Mouse (Mus musculus) lung, postnatal 36 days (tissue): ENCODE measurements around the gene Olfm1.
A peak's percentile ranks its signal among the peaks of the same experiment; 100 is the strongest.

Experiments used
- DNase-seq: peaks from one replicate; pipeline ENCODE4 v3.0.0; 2022; ENCODE audit warnings: mixed read lengths

The Olfm1 gene

DNA sequence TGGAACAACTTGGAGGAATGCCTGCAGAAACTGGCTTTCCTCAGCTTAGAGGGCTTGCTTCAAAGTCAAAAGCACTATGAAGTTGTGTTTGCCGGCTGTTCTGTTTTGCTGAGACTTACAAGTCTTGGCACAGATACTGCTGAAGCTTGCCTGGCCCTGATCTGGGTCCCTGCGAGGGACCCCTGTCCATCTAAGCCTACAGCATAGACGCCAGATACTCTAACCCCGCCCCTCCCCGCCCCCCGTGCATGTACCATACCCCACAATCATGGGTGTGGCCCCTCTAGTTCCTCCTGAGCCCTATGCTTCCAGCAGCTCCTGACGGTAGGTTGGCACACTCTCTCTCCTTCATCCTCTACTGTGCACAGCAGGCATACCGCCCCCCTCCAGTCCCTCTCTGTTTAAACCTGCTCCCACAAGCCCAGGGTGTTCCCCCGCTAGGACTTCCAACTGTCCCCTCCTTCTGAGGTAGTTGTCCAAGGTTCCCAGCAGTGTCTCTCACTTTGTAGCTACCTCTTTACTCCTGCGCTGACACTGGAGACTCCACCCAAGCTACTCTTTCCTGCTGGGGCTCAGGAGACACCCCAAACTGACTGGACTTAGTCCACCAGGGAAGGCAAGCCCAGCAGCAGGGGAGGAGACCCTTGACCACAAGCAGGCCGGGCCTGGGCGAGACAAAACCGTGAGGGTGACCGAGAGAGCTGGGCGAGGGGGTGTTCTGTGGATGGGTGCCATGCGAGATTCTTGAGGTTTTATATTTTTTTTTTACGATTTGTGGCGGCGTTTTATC lies 12.1 kb downstream of the Olfm1 start:
- DNase-seq: no peak

DNA sequence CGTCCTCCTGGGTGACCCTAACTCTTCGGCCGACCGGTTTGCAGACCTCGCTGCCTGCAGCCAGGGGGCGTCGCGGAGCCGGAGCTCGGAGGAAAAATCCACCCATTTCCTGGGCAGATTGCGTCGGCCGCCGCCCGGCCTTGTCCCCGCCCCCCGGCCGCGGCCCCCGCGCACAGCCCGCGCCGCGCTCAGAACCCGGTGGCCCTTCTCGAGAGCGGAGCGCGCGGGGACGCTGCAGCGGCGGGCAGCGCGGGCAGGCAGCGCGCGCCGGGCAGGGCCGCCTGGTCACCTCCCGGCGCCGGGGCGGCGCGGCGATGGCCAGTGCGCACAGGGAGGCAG lies 12.6 kb downstream of the Olfm1 start:
- peak; percentile 83 for DNase-seq

DNA sequence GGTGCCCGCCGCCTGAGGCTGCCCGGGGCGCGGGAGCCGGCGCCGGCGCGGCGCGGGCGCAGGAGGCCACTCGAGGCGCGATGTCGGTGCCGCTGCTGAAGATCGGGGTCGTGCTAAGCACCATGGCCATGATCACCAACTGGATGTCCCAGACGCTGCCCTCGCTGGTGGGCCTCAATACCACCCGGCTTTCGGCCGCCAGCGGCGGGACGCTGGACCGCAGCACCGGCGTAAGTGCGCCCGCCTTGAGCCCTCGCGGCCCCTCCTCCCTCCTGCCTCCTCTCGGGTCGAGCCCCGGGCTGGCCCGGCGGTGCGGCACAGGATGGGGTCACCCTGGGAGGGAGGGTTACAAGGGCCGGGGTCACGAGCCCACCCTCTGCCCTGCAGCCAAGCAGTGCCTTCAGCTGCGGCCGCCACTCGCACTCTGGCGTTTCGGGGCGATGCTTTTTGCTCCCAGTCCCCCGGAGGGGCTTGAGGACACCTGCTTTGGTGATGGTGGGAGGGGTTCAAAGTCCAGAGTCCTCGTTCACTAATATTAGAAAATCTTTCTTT lies 13.2 kb downstream of the Olfm1 start:
- DNase-seq: no peak

DNA sequence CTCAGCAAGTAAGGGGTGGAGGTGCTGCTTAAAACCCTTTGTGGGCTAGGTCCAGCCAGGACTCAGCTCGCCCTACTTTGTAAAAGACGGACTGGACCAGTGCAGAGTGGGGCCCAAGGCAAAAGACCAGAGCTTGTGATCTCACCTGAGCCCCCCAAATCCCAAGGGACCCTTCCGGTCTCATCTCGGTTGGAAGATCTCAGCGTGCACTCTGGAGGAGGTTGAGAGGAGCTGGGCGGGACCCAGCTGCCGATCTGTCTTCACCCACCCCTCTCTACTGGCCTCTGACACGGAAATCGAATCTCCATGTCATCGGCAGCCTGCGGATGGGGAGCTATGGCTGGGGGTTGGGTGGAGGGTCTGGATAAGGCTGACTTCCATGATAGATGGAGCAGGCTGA lies 13.7 kb downstream of the Olfm1 start:
- no peak for DNase-seq

DNA sequence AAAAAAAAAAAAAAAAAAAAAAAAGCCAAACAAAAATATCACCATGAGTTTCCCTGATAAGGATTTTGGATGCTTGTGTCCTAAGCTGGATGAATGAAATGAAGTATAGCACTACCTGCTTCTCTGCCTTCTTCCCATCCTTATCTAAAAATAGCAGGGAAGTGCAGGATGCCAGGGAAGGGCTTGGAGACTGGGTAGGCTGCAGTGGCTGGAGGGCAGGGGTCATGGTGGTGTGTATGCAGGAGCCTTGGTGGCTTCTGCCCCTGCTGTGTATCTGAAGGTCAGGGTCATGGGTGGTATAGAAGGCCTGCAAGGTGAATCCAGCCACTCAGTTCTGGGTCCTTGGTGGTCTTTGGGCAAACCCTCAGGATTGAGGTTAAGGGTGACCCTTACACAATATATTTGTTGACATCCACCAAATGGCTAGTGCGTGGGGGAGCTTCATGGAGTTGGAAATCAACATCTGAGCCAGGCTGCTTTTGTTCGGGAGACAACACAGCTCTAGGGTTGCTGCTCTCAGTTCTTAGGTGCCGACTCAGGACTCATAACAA lies 14.5 kb downstream of the Olfm1 start:
- DNase-seq: no peak

DNA sequence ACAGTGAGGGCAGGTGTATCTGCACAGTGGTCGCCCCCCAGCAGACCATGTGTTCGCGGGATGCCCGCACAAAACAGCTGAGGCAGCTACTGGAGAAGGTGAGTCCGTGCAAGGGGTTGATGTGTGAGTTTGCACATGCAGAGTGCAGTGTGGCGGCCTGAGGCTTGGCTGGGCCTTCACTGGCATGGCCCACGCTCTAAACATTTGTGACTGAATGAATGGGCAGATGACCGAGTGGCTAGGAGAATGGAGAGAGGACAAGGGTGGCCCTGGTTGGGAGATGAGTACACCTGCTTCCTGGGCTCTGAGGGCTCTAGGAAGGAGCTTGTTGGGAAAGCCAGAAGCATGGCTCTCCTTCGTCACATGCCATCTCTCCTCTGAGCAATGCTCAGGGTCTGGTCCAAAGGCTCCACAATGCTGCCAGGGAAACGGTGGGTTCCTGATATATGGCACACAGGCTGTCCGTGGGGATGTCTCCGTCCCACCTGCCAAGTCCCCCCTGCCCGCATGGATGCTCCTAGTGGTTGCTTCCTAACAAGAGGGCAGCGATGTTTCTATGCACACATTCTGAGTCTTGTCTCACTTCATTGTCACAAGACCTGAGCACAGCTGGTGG lies 15.4 kb downstream of the Olfm1 start:
- no peak for DNase-seq

DNA sequence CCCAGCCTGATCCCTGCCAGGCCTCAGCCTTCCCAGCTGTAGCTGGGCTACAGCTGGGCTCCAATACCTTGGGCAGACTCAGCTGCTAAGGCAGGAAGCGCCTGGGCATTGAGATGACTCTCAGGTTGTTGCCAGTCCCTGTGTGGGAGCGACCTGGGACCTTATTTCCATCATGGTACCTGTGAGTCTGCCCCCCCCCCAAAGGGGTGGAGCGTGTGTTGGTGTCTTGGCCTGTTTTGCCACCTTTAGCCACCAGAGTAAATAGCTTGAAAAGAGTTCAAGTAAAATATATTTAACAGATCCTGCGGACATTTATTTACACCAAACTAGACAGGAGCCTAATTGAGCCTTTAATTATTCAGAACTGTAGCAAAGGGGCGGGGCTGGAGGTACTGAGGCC lies 16.4 kb downstream of the Olfm1 start:
- DNase-seq: no peak

DNA sequence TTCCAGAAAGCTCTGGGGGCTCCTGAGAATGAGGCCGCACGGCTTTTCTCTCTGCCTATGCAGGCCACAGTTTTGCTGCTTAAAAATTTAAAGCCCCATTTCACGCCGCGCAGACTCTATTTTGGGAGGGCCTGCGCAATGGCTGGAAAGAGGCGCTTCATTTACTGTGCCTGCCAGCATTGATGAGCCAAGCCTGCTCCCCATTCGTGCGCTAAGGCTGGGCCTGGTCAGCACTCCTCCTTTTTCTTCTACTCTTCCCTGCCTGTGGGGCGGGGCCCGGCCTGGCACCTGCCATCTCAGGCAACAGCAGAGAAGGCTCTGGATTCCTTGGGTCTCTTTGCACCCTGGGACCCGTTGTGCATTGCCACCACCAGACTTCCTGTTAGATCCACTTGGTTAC lies 16.9 kb downstream of the Olfm1 start:
- DNase-seq: no peak

DNA sequence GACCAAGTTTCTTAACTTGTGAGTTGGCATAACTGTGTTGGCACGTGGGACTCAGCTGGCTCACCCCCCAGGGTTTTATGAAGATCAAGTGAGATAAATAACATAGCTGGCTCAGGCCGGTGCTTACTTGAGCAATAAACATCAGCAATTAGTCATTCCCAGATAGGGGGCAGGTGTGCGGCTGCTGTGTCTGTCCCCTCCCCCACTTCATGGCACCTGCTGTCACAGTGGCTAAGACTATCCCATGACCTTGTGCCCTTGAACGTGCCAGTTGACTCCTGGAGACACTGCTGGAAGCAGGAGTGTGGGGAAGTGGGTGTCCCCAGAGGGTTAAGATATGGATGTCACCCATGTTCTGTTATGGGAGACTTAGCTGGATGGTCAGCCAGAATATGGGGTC lies 17.5 kb downstream of the Olfm1 start:
- no peak for DNase-seq

DNA sequence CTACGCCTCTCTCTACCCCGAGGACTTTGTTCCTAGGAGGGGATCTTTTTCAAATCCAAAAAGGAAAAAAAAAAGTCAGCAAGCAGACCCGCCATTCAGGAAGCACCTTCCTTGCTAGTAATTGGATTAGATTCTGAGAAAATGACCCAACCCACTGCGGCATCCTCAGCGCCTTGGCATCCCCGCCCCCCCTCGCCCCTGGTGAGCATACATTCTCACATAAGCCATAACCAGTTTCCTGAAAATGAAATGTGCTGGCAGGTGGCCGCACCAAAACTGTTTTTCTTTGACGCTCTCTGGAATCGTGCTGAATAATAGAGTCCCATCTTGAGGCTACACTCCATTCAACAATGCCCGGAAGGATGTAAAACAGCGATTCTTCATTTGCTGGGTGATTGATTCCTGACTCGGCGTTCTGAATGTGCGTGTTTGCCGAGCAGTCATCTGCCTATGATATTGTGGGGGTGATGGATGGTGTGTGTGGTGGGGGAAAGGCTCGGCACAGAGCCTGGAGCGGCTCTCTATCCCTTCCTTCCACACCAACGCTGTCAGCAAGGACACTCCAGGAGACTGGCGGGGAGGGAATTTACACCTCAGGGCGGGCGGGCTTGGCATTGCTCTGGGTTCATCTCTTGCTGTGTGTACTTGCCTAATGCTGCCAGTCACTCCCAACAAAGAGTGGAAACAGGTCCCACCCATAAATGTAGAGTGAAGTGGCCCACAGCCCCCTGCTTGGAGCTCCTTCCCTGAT lies 18.9 kb downstream of the Olfm1 start:
- DNase-seq: no peak

DNA sequence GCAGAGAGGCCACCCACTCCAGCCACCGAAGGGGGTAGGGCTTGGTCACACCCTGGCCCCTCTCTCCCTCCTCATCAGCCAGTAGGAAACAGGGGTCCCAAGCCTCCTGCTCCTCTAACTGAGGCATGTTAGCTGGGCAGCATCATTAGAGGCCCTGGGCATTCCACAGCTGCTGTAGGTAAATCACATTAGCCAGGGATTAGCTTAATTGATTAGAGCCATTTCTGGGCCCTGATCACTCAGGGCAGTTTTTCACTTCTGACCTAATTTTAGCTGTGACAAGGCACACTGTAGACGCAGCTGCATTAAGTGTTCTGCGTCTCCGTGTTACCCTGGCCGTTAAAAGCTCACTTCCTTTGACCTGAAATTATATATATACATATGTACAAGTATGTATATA lies 20.1 kb downstream of the Olfm1 start:
- DNase-seq: no peak

DNA sequence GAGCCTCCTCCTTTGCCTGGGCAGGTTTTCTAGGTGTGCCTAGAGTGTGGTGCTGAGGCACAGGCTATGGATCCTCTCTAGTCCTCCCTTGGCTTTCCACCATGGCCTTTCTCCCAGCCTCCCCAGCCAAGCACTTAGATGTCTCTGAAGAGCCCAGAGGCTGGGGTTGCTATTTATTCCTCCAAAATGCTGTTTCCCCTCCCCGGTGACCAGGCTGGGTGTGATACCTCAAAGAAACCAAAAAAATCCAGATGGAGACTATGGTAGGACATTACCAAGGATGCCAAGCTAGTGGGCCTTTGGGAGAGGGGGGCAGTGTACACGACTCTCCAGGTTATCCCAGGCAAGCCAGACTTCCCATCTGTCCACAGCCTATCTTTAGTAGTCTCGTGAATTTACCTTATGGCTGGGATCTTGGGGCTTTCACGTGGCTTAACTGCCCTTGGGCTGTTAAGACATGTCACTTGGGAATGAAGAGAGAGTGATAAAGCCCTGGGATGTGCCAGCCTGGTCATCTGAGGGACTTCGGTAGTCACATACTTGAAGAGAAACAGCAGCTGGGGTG lies 23.5 kb downstream of the Olfm1 start:
- DNase-seq: no peak

DNA sequence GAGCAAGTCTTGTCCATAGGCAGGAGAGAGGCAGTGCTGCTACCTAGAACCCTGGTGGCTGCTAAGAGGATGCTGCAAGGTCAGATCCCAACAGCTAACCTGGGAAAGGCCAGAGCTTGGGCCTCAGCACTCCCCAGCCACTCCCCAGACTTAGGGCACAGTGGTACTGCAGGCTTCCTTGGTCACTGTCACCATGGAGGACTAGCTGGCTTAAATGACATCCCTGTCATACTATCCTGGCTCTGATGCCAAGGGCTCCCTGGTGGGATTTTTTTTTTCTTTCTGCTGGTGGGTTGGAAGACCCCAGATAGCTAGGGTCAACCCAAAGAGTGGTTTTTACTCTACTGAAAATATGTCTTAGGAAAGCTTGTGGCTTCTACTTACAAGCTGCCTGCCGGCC lies 25.0 kb downstream of the Olfm1 start:
- no peak for DNase-seq

DNA sequence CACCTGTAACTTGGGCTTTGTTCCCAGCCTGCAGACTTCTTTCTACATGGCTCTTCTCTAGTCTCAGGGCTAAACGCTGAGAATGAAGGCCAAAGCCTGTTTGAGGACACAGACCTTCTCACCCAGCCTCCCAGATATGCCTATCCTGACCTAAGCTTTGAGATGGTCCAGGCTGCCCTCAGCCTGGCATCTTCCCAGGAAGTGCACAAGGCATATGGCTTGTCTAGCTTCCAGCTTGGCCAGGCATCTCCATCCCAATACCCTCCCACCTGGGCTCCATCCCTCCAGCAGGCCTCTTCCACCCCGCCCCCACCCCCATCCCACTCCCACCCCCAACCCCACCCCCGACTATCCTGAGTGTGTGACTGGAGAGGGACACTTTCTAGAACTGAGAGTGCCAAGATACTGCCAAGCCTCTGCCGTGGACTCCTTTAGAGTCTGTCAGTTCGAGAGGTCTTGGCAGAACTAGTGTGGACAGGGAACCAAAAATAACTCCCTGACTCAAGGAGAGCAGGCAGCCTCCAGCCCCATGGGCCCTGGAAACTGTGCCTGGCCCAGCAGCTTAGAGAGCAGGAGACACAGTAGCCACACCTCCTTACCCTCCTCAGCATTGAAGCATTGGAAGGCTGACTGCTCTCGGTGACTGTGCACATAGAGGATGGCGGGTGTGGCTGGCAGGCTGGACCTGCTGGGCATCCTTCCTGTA lies 26.0 kb downstream of the Olfm1 start:
- no peak for DNase-seq

DNA sequence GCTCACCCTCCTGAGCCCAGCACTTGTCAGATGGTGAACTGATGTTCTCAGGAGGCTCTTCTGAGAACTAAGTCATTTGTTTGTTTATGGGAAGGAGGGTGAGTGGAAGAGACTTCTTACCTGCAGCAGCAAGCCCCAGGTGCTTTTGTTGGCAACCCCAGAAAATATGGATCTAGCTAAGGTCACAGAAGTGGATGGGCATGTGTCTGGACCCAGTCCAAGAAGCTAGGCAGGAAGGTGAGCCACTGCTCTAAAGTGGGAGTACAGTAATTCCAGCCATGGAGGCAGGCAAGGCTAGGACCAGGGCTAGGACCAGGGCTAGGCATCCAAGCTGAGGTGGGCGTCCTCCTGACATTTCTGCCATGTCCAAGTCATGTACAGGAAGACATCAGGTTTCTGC lies 26.8 kb downstream of the Olfm1 start:
- DNase-seq: no peak

DNA sequence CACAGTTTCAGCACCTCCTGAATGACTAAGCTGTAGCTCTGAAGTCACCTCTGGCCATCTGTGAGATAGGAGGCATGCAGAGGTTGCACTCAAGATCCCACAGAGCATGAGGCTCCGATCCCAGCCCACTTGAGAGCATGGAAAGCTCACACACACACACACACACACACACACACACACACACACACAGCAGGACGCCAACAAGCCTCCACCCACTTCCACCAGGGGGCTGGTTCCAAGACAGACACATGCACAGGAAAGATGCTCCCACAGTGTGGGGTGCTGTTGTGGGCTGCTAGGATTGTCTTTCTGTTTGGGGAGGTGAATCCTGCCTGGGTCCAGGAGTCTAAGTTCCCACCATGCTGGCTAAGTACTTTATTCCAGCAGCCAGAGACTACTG lies 29.0 kb downstream of the Olfm1 start:
- DNase-seq: no peak

DNA sequence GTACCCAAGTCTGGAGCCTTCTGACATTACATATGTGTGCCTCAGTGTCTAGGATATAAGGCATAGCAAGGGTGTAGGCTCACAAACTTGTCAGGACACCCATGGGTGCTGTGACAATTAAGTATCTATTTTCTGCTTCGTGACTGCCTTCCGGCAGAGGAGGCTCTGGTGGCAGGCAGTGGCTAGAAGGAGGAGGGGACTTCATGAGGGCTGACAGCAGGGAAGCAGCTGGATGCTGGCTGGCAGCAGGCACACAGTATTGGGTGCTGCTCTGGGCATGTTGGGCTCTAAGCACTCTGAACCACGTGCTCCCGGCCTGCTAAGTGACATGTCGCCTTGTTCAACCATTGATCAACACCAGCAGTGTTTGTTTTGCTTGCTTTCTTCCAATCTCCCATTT lies 32.0 kb downstream of the Olfm1 start:
- DNase-seq: no peak

DNA sequence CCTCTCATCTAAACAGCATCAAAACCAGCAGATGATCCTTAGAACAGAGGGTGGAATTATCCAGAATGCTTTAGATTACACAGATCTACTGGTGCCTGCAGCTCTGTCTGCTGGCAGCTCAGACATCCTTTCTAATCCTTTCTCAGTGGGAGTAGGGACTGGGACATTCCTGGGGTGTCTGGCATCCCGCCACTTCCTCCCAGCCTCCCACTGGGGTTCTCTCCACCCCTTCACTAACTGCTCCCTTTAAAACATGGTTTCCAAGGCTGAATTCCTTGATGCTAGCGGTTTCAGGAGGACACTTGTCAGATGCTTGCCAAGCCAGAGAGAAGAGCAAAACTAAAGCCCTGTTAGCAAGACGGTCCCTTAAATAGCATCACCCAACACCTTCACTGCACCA lies 33.1 kb downstream of the Olfm1 start:
- no peak for DNase-seq

DNA sequence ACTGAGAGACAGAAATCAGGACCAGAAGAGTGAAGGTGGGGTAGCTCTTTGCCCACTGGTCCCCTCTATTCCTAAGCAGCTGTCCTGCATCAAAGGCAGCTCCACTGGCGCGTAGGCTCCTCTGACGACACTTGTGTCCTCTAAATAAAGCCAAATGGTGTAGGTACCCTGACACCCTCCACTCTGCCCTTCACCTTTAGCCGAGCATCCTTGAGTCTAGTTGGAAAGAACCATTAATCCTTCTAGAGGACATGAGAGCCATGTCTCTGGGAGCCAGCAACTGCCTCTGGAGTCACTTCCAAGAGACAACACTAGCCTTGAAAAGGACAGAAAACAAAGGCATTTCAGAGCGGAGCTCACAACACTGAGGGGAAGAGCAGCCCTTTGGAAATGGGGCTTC lies 34.2 kb downstream of the Olfm1 start:
- DNase-seq: no peak

DNA sequence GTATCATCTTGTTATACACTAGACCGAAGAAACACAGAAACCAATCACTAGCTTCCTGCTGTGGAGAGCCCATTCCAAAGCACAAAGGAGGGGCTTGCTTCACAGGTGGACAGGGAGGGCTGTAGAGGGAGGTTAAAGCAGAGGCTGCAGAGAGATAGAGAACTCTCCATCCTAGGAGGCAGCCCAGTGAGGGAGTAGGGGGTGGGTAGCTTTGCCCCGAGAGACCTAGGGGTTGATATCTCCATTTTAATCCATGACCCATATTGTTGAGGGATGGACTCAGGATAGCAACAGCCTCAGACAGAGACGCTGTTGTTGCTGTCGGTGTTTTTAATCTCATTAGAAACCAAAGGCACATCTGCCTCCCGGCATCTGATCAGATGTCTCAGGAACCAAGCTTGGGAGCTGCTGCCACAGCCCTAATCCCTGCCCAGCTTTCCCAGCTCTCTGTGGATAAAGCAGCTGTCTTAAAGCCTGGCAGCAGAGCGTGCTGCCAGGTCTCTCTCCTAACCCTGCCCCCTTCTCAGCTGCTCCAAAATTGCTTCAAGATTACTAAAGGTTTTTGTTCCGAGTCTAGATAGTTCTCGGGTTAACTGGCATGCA lies 34.9 kb downstream of the Olfm1 start:
- DNase-seq: no peak

DNA sequence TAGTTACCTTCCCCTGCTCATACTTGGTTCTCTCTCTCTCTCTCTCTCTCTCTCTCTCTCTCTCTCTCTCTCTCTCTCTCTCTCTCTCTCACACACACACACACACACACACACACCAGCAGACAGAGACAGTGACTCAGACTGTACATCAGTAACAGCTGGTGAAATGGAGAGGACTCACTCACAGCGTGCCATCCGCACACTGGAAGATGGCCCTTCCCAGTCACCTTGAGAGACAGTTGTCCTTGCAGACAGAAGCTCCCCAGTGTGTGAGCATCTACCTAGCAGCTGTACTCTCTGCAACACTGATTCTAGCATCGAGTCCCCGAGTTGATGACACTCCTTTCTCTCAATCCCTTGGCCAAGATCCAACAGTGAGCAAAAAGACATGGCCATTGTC lies 35.6 kb downstream of the Olfm1 start:
- DNase-seq: no peak

DNA sequence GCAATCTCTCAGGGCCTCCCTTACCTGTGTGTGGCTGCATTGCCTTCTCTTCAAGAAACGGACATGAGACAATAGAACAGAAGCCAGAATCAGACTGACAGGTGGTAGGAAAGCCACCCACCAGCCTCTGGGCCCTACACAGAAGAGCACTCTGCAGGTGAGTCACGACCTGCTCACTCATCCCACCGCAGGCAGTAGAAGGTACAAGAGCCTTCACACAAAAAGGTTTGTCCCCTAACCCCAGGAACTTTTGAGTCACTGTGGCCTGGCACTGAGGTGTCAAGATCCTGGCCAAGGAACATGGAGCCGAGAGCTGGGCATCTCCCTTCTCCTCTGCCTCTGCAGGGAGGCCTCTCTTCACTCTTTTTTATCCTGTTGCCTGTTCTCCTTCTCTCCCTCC lies 42.3 kb downstream of the Olfm1 start:
- DNase-seq: no peak
